Mouse (Mus musculus) kidney, postnatal 36 days (tissue): Measurements from ENCODE around the gene Trip4.

Source experiments
- DNase-seq, 2 experiments: peaks; one replicate each; pipeline ENCODE4 v3.0.0; 2021 to 2022; ENCODE audit warnings: mixed read lengths in 2 of 2

The Trip4 gene

DNA sequence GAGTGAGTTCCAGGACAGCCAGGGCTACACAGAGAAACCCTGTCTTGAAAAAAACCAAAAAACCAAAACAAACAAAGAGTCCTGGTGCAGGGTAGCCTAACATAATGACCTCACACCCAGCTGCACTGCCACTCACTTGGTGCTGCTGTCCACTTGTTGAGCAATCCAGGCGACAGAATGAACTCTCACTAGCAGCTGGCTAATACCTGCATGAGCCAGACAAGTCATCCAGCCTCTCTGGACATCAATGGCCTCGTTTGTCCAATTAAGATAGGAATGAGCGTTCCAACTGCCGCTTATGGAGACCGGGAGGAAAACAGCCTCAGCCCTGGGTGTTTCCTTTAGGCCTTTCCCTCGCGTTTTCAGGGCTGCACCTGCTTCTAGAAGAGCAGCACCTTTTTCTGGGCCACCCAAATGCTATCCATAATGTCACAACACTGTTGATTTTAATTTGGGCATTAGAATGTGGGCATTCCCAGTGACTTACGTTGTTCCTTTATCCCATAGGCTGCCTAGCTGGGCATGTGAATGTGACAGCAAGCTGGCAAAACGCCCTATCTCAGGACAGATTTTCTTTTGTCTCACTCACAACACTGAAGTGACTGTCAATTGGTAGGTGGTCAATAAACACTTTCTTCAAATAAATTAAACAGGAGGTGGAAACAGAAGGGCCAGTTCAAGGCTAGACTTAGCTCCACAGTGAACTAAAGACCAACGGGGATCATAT lies 73.8 kb downstream of the Trip4 start:
- no peak for DNase-seq

DNA sequence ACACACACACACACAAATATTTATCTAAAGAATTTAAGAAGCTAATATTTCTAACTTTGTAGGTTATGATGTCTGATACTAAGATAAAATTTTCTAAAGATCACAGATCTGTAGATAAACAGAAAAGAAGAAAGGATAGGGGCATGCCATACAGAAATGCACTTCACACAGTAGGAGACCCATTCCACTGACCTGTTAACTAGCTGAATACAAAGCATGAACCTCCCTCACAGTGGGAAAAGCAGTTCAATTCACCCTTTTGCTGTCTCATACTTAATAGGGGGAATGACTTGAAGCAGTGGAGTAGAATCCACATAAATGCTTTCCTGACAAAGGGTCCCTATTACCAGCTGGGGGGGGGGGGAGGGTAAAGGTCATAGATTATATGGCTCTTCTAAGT lies 75.0 kb downstream of the Trip4 start:
- DNase-seq, result no peak

DNA sequence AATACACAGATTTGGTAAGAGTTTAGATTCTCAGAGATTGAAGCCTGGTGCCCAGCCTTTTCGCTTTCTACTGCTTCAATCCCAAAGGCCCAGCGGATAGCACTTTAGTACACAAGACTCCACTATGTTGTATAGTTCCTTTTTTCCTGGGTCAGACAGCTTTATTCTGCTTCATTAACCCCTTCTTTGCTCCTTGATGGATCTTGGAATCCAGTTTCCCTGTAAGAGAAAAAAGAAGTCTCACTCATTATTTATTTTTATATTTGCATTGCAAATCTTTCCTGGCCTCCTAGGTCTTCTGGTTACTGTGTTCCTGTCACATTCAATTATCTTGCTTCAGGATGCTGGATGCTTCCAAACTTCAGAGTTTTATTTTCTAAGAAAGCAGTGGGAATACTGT lies 75.4 kb downstream of the Trip4 start:
- no peak for DNase-seq

DNA sequence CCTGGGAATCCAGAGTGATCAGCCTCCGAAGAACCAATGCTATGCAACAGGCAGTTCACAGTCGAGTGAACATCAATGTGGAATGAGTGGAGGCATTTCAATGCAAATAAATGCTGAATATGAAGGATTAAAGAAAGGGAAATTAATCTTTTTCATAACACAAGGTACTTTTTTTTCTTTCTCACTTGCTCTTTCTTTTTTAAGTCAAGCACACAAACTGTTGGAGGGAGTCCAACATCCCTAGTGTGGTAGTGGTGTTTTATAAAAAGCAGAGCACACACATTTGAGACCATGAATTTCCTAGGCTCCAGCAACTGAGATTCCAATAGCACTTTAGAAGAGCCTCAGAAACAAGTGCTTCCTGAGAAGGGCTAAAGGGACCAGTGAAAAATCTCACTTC lies 76.6 kb downstream of the Trip4 start:
- no peak for DNase-seq

DNA sequence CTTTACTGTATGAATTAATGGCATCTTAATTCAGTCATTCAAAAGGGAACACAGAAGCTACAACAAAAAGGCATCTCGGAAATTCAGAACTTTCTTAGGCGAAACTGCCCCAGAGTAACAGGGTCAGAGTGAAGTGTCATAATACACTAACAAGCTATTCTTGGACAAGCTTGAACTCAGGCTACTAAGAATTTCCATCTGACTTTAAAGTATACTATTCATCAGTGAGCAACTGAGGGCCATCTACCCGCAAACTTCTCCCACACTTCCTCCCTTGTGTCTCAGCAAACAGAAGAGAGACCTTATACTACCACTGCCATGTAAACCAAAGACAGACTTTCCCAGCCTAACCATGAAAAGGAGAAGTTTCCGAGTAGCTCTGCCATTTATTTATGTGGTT lies 77.4 kb downstream of the Trip4 start:
- no peak for DNase-seq

DNA sequence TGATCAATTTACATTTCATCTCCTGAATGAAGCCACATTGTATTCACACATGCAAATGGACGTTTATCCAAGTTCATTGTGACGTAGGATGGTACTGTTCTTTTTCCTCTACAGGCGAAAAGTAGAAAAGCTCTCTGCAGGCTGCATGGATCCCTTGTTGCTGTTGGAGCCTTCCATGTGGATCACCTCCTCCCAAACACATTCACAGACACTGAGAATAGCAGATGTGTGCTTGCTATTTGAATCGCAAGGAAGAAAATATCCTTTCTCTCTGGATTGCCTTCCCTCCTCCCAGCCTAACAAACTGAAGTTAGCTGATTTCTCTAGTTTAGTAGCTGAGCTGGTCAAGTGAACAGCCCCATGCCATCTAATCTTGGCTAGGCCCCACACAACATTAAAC lies 78.3 kb downstream of the Trip4 start:
- DNase-seq, result no peak

DNA sequence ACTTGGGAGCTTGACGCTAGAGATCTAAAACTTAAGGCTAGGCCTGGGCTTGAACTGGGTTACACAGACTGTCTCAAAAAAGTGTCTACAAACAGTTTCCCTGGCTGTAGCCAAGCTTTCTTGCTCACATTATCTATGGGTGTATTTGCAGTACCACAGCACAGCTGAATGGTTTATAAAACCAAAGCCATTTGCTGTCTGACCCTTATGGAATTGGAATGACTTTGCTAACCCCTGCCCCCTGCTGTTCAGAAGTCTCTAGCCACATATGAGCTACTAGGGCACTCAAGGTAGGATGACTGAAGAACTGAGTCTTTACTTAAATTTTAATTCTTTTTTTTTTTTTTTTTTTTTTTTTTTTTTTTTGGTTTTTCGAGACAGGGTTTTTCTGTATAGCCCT lies 79.2 kb downstream of the Trip4 start:
- peak; percentile 64 to 83 for DNase-seq

DNA sequence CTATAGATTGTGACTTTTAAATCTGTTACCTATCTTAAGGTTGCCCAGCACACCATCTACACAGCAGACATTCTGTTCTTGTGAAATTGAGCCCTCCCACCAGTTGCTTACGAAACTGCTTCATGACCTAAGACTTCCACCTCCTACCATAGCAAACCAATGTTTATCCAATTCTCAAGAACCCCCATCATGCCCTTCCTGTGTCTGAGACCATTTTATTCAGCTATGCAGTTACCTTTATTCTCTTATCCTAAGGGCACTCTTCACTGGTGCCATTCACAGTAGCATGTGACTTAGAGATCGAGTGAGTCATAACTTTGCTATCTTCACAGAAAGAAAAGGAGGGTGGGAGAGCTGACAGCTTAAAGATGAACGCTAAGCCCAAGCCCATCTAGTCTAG lies 80.1 kb downstream of the Trip4 start:
- DNase-seq, result no peak

DNA sequence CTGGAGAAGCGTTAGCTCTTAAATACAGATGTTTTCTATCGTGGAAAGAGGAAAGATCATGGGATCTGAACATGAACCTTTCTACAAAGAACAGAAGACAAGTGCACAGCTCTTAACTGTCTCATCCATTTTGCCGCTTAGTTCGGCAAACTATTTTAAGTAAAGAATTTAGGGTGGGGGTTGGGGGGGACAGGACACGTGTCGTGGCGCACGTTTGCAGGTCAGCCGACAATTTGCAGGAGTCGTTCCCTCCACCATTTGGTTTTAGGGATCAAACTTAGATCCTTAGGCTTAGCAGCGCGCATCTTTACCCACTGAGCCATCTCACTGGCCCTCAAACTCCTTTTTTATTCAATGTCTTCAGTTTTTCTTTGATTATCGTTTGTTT lies 80.6 kb downstream of the Trip4 start:
- DNase-seq, result no peak

DNA sequence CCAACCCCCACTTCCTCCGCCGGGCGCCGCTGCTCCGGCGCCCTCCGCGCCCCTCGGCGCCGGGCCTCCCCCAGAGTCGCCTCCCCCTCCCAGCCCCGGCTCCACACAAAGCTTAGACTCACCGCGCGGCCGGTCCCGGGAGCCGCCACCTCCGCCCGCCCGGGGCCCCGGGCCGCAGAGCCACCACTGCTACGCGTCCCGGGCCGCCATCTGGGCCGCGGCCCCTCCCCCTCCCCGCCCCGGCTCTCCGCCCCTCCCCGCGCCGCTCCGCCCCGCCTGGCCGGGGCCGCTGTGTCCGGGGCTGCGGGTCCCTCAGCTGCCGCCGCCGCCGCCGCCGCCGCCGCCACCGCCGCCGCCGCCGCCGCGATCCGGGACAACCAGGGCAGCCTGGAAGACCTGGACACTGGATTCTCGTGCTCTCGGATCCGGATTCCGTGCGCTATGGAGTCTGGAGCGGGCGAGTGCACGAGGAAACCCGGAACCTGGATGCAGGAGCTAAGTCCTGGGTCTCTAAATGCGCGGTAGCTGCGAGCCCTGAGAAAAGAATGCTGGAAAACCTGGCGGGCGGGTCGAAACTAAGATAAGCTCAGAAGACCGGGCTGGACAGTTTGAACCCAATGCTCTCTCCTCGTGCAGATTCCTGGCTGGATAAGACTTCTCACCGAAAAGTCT lies 81.1 kb downstream of the Trip4 start, which contains the start of gene Zfp609:
Zfp609 (minus strand) TSS at position 221 of the 672 bp plus-strand sequence.
- peak; percentile 94 to 97 for DNase-seq

DNA sequence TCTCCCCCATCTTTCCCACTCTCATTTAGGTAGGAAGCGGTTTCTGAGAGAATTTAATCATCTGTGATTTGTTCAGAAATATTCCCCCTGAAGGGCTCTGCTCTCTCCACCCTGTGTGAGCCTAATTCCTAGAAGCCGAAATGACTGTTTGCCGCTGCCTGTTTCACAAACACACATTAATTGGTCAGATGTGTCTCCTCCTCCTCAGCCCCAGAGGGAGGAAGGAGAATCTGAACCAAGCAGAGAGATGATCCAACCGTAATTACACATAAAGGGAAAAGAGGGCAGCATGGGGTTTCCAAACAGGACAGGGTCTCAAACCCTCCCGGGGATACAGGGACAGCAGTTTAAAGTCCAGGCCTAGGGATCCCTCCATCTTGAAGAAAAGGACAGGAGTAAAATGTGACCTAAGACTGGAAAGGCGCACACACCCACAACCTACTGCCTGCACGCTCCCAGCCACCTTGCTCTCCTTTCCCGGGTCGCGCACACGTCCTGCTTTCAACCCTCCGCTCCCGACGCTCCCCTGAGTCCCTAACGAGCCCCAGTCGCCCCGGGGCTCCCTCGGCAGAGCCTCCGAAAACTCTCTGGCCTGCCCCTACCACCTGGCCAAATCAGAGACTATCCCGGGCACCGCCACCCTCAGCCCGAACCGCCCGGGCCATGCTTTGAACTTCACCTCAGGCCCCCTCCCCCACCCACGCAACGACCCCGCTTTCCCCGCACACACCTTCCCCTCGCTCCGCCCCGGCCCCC lies 81.8 kb downstream of the Trip4 start:
- DNase-seq, result peak; percentile 64 to 67

DNA sequence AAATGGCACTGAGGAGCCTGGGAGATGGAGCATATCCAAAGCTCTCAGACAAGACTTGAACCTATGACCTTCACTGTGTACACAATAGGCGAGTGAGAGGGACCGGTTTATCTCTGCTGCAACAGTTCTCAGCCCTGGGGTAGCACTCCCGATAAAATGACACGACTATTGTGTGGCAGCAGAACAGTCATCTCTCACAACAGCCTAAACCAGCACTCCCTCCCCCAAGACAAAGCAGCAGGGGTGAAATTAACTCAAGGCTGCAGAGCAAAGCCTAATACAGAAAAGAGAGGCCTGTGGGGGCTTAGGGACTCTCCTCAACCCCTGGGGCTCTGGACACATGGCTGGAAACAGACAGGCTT lies 82.4 kb downstream of the Trip4 start:
- DNase-seq, result no peak

DNA sequence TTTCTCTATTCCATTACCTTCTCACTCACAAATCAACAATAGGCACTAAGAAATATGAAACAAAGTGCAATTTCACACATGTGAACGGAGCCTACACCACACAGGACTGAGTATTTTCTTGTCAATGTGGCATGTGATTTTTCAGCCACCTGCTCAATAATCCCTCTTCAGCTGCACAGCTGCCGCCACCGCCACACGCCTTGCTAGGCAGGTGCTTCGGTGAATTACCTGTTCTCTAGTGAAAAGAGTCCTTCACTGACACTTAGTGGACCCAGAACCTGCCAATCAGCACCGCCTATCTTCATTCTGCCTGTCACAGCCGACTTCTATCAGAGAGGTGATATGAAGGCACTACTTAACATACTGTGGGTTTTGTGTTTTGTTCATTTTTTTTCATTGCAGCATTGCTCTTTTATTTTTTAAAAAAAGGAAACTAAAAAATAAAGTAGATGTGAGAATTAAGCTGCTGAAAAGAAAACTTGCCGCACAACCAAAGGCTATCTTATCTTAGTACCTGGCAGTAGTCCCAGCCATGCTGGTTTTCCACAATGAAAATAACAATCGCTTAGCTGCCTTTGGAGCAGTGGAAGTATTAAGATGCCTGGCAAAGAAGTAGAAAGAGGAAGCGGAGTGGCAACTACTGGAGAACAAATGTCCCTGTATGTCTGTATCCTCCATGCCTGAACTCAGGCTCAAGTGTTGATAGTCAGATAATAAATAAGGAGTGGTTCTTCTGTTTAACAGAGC lies 84.7 kb downstream of the Trip4 start:
- DNase-seq, result no peak

DNA sequence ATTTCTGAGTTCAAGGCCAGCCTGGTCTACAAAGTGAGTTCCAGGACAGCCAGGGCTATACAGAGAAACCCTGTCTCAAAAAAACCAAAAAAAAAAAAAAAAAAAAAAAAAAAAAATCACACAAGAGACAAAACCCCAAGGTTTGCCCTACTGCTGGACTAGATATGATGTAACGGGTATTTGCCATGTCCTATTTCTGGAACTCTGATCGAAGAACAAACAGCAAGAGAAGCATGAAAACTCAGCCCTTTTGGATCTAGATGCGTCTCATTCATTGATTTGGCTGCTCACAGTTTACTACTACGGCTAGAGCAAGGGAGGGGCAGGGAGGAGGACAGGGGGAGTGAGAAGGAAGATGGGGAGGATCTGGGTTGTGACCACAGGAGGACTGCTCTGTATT lies 86.6 kb downstream of the Trip4 start:
- DNase-seq, result no peak

DNA sequence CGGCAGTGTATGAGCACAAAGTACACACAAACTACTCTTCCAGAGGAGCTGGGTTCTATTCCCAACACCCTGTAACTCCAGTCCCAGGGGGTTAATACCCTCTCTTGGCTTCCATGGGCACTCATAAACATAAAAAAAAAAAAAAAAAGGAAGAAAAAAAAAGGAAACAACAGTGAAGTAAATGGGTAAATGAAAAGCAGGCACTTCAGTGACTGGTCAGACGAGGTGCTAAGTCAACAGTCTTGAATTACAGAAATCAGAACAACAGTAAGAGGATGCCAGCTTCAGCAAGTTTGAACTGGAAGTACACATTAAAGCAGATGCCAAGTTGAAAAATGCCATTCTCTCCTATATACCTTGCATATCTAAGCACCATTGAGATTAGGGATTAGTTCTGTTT lies 88.3 kb downstream of the Trip4 start:
- no peak for DNase-seq

DNA sequence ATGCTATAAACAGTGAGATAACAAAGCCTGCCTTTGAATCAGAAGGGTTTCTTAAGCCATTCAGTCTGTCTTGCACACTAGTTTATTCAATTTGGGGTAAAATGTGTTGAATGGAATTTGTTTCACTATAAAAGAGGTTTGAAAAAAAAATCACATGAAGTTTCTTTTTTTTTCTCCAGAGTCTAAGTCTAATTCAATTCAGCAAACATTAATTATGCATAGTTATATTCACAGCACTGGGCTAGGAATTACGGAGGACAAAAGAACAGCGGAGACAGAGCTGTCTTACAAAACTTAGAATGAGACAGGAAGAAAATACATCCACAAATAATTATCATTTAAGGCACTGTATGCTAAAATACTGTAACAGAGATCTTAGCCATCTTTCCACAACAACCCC lies 90.2 kb downstream of the Trip4 start:
- DNase-seq, result no peak

DNA sequence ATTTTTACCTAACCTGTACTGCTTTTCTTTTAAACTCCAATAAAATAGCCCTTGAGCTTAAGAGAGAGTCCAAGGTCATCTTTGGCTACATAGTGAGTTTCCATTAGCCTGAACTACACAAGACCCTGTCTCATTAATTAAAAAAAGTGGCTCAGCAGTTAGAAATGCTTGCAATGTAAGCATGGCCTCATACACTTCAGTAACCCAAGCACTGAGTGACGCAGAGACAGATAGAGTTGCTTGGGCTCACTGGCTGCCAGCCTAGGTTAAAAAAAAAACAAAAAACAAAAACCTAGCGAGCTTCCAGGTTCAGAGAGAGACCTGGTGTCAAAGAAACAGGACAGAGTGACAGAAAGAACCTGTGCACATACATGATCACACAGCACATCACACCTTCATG lies 95.8 kb downstream of the Trip4 start:
- no peak for DNase-seq

DNA sequence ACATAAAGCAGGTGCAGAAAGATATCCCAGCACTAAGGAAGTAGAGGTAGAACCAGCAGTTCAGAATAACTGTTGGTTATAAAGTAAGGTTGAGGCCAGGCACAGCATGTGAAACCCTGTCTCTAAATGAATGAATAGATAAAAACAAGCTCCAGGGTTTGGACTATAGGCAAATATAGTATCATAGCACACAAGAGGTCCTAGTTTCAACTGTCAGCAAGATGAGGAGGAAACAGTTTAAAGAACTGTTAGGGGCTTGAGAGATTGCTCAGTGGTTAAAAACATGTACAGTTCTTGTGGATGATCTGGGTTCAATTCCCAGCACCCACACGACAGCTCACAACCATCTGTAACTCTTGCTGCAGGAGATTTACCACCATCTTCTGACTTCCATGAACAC lies 96.8 kb downstream of the Trip4 start:
- DNase-seq, result no peak

DNA sequence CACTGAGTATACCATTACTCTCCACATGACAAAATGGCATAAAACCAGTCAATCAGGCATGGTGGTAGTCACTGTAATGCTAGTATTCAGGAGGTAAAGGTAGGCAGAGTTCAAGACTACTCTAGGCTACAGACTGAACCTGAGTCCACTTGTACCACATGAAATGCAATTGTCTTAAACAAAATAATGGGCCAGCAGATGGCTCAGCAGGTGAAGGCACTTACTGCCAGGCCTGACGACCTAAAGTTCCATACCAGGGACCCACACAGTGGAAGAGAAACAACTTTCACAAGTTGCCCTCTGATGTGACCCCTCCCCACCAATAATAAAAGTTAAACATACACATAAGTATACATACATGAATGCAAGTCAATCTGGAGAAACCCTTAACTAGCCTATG lies 100.8 kb downstream of the Trip4 start:
- no peak for DNase-seq

DNA sequence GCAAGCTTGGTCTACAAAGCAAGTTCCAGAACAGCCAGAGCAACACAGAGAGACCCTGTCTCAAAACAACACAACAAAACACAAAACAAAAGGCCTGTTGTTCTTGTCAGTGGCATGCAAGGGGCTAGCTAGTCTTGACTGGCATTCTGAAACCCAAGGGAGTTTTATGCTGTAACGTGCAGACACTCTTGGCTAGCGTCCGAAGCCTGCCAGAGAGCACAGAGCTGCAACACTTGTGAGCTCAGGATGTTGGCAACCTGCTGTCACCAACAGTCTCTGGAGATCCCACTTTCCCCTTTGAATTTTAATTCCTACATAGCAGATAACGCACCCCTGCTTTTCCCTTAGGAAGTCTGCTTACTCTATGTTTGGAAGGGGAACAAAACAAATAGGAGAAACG lies 101.3 kb downstream of the Trip4 start:
- no peak for DNase-seq

DNA sequence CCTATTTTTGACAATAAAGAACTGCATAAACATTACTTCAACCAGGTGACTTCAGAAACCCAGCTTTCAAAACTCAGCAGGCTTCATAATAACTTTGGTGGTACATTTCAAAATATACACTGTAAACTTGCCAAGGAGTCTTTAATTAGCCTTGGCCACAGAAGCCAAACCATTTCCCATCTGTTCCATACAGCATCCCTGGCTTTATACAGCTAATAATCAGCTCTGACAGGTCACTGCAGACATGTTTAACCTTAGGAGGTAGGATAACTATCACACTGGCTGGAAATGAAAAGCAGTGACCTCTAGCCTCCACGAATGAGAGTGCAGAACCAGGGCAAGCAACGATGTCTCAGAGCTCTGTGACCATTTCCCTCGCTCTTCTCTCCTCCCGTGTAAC lies 108.8 kb downstream of the Trip4 start:
- DNase-seq, result no peak

DNA sequence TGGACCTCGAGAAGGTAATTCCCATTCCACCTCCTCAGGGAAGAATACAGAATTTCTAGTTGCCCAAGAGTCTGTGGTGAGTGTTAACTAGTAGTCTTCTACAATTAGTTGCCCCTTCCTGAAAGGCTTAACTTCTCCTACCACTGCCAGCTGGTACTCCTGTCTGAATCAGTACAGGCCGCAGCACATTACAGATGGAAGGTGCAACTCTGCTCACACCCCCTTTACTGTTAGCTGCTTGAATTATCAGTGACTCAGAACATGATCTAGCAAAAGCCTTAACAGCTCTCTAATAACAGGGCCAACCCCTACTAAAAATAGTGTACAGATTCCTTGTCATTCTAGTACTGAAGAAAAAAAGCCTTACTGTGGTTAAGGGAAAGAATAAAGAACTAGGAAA lies 112.9 kb downstream of the Trip4 start:
- no peak for DNase-seq

DNA sequence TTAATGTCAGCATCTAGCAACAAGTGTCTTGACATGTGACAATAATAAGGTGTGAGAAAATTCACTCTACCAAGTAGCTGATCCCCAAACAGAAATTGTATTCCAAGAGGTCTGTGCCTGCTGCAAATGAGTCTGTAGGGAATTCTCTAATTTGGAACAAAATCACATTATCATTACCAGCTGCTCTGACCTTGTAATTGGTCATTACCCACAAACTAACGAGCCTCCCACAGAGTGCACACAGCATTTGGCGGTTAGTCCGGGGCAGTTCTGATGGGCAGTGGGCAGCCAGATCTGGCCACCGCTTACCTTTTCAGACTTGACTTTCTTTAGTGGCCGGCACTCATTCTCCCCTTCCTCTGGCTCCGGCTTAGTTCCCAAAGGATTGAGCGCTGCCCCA lies 114.3 kb downstream of the Trip4 start:
- peak in 1 of 2 experiments; percentile 25 for DNase-seq
